Mouse (Mus musculus) limb, embryonic 15.5 days (tissue): ENCODE measurements around the gene Sec24c. TPM values are rescaled to one million over a fixed set of nuclear protein-coding genes. Genes with fewer than 3 reads are reported as not detected.
"Not testable (repeated sequence)": the region's sequence is repeated elsewhere in the genome, so short reads cannot be mapped to it uniquely, and the experiment has no call there.

Experiments used
- ATAC-seq: fragments of 200-750 bp; cut with Nextera tagmentation; 2 replicates; pipeline ENCODE4 v1.8.0; 2017; ENCODE audit warnings: low read depth, moderate TSS enrichment; ENCODE audit not compliant: insufficient number of reproducible peaks, low FRiP score, low TSS enrichment
- H3K27ac ChIP-seq: fragments of 300-500 bp; sonication (generic); 2 replicates; pipeline ENCODE4 v1.5.1; 2015; ENCODE audit warnings: moderate library complexity, mild to moderate bottlenecking, inconsistent platforms
- H3K27me3 ChIP-seq: fragments of 300-500 bp; sonication (generic); 2 replicates; pipeline ENCODE4 v1.6.1; 2015; ENCODE audit warnings: inconsistent platforms
- H3K36me3 ChIP-seq: fragments of 300-500 bp; sonication (generic); 2 replicates; pipeline ENCODE4 v1.6.1; 2015; ENCODE audit warnings: inconsistent platforms
- H3K4me1 ChIP-seq: fragments of 300-500 bp; sonication (generic); 2 replicates; pipeline ENCODE4 v1.6.1; 2015; ENCODE audit warnings: inconsistent platforms
- H3K4me2 ChIP-seq: fragments of 300-500 bp; sonication (generic); 2 replicates; pipeline ENCODE4 v1.6.1; 2015; ENCODE audit warnings: mild to moderate bottlenecking, inconsistent platforms
- H3K4me3 ChIP-seq: fragments of 300-500 bp; sonication (generic); 2 replicates; pipeline ENCODE4 v1.5.1; 2015; ENCODE audit warnings: mild to moderate bottlenecking, inconsistent platforms
- H3K9ac ChIP-seq: fragments of 300-500 bp; sonication (generic); 2 replicates; pipeline ENCODE4 v1.6.1; 2015; ENCODE audit warnings: inconsistent platforms
- H3K9me3 ChIP-seq: fragments of 300-500 bp; sonication (generic); 2 replicates; pipeline ENCODE4 v1.6.1; 2016; ENCODE audit warnings: inconsistent platforms
- WGBS: fragments of 180-500 bp; shearing (Covaris S2); methylation state at CpG from one replicate; pipeline ENCODE4 v1.1.7; 2015; 5-methylcytosine and 5-hydroxymethylcytosine counted together
- polyA plus RNA-seq: library from polyadenylated mRNA; unstranded; fragments of >200 nt; fragmentation: Nextera tagmentation; extraction: Ambion mirVana; gene quantifications from 2 replicates; pipeline ENCODE4 v1.2.1, GENCODE M21; 2015

Gene Sec24c
- polyA plus RNA-seq, 1 experiment from 2014 or later: 79.3 TPM

DNA sequence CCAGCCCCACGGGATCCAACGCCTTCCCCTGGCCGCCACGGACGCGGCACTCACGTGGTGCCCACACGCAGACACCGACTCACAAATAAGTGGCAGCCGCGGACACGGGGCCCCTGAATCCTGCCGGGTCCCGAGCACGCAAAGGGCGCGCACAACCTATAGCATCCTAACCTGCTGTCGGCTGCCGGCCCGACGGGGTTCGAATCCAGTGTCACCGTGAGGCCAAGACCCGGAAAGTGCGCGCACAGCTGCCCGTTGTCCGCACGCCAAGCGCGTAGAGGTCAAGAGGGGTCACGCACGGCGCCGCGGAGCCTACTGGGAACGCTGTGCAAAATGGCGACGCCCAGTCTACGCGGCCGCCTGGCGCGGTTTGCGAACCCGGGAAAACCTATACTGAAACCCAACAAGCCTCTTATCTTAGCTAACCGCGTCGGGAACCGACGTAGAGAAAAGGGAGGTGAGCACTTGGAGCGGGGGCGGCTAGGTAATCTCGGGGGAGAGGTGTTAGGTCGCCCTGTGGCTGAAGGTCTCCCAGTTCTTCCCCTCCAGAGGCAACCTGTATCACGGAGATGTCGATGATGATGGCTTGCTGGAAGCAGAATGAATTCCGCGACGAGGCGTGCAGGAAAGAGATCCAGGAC is 28.8 kb downstream of the Sec24c start, which contains the start of gene Chchd1:
Chchd1 (plus strand) TSS at position 266 of the 641 bp plus-strand sequence.
- Histone ChIP-seq H3K9me3 (no peaks in the 10 kb centered on the region), H3K4me2 (peak within 1 kb of the TSS; percentile 55), H3K27ac (peak within 1 kb of the TSS; percentile 93), H3K9ac (peak within 1 kb of the TSS; percentile 74), H3K4me1 (peaks cover 29% of the 10 kb centered on the region), H3K4me3 (peak within 1 kb of the TSS; percentile 73), H3K27me3 (no peaks in the 10 kb centered on the region), H3K36me3 (peaks cover 26% of the 10 kb centered on the region)
- ATAC-seq: peak; percentile 57; the same call in 1 of the 2 replicates
- WGBS: under 1% methylated on average over 61 of the region's 61 CpGs

DNA sequence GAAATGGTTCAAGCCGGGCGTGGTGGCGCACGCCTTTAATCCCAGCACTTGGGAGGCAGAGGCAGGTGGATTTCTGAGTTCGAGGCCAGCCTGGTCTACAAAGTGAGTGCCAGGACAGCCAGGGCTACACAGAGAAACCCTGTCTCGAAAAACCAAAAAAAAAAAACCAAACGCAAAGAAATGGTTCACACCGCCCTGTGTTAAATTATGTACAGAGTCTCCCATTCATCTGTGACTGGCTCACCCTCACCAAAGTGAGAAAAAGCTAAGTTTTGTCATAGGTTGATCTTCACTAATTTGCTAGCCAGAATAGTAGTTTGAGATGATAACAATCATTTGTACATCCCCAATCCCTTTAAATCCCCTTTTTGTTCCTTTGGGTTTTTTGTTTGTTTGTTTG is 29.4 kb downstream of the Sec24c start:
- H3K9ac ChIP-seq: peak overlapping the region; percentile 74
- H3K9me3 ChIP-seq, ATAC-seq, H3K27me3 ChIP-seq: not testable (repeated sequence)
- H3K4me1 ChIP-seq: peaks cover 28% of the 10 kb centered on the region
- H3K4me2 ChIP-seq: peak overlapping the region; percentile 55
- WGBS: 8% methylated on average over 8 of the region's 8 CpGs
- H3K36me3 ChIP-seq: peaks cover 24% of the 10 kb centered on the region
- peak overlapping the region; percentile 93 for H3K27ac ChIP-seq
- H3K4me3 ChIP-seq: peak overlapping the region; percentile 73

DNA sequence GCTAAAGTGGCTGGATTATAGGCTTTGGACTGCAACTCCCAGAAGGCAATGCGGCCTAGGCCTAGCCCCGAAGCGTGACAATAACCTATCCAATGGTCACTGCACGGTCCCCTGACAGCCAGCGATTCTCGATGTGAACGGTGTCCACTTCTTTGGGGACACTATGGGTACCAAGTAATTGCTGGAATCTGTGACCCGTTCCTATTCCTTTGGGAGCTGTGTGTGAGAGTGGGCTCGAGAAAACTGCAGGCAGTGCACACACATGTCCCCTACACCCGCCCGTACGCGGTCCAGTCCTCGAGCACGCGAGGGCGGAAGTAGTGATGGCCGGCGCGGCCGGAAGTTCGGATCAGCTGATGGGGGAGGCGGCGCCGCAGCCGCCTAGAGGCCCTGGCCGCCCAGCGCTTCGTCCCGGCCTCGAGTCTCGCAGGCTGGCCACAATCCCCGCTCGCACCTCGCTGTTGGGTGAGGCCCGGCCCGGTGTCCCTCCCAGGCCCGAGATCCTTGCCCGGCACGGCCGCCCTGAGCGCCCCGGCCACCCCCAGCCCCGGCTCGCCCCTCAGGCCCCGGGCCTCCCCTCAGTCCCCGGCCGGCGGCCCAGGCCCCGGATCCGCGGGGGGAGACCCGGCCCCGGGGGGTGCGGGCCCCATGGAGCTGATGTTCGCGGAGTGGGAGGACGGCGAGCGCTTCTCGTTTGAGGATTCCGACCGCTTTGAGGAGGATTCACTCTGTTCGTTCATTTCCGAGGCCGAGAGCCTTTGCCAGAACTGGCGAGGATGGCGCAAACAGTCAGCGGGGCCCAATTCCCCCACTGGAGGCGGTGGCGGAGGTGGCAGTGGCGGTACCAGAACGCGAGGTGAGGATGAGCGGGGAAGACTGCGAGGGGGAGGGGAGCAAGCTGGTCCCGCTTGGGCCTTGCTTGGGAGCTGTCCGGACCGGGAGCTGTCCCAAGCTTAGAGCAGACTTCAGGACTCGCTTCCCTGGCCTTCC is 33.4 kb downstream of the Sec24c start, which contains the start of gene Zswim8:
Zswim8 (plus strand) TSS at position 352 of the 990 bp plus-strand sequence.
- Histone ChIP-seq H3K4me2 (peak within 1 kb of the TSS; percentile 73), H3K9ac (peak within 1 kb of the TSS; percentile 99), H3K9me3 (no peaks in the 10 kb centered on the region), H3K27me3 (no peaks in the 10 kb centered on the region), H3K4me3 (peak within 1 kb of the TSS; percentile 99), H3K36me3 (peaks cover 42% of the 10 kb centered on the region), H3K27ac (peak within 1 kb of the TSS; percentile 91), H3K4me1 (peaks cover 24% of the 10 kb centered on the region)
- WGBS: under 1% methylated on average over 80 of the region's 80 CpGs
- ATAC-seq: peak; percentile 93

DNA sequence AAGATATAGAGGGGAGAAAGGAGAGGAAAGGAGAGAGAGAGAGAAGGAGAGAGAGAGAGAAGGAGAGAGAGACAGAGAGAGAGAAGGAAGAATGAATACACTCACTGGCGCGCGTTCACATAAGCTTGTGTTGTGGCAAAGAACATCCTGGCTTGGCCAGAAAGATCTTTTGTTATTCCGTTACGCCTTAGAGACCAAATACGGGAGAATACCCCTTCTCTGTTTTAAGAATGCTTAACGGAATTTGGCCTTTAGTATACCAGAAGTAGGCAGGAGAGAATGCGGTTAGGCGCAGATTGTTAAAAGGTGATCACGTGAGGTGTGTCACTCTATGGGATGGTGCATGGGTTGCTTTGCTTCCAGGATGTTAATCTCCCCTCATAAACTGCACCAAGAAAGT is 34.1 kb downstream of the Sec24c start:
- Histone ChIP-seq H3K4me2 (peak overlapping the region; percentile 73), H3K4me3 (peak overlapping the region; percentile 99), H3K9ac (peak overlapping the region; percentile 99), H3K27ac (peak overlapping the region; percentile 91), H3K9me3 (no peaks in the 10 kb centered on the region), H3K36me3 (peaks cover 49% of the 10 kb centered on the region), H3K27me3 (no peaks in the 10 kb centered on the region), H3K4me1 (peaks cover 24% of the 10 kb centered on the region)
- no peak for ATAC-seq
- WGBS: 5% methylated on average over 10 of the region's 10 CpGs

DNA sequence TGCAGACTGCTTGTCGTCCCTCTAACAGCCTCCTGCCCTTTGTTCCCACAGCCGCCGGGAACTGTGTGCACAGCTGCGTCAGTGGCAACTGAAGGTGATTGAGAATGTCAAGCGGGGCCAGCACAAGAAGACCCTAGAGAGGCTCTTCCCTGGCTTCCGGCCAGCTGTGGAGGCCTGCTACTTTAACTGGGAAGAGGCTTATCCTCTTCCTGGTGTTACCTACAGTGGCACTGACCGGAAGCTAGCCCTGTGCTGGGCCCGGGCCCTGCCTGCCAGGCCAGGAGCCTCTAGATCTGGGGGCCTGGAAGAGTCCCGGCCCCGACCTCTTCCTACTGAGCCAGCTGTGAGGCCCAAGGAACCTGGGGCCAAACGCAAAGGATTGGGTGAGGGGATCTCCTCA is 39.7 kb downstream of the Sec24c start:
- Histone ChIP-seq H3K4me1 (peaks cover 11% of the 10 kb centered on the region), H3K9me3 (no peaks in the 10 kb centered on the region), H3K27ac (no peak overlapping the region), H3K4me3 (no peak overlapping the region), H3K4me2 (no peak overlapping the region), H3K9ac (no peak overlapping the region), H3K36me3 (peaks cover 91% of the 10 kb centered on the region), H3K27me3 (no peaks in the 10 kb centered on the region)
- ATAC-seq: no peak
- WGBS: 80% methylated on average over 11 of the region's 11 CpGs

DNA sequence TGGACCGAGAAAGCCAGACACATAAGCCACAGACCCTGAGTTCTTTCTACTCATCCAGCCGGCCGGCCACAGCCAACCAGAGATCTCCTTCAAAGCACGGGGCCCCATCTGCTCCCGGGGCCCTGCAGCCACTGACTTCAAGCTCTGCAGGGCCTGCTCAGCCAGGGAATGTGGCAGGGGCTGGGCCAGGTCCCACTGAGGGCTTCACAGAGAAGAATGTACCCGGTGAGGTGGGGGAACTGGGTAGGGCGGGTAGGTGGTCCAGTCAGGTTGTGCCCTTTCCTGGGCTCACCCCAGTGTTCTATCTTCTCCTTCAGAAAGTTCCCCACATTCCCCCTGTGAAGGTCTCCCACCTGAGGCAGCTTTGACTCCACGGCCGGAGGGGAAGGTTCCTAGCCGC is 44.3 kb downstream of the Sec24c start:
- 93% methylated on average over 10 of the region's 10 CpGs for WGBS
- no peak overlapping the region for H3K4me2 ChIP-seq
- no peak overlapping the region for H3K4me3 ChIP-seq
- no peaks in the 10 kb centered on the region for H3K4me1 ChIP-seq
- no peak overlapping the region for H3K27ac ChIP-seq
- no peaks in the 10 kb centered on the region for H3K27me3 ChIP-seq
- no peak for ATAC-seq
- H3K36me3 ChIP-seq: peaks cover 95% of the 10 kb centered on the region
- no peaks in the 10 kb centered on the region for H3K9me3 ChIP-seq
- H3K9ac ChIP-seq: no peak overlapping the region

DNA sequence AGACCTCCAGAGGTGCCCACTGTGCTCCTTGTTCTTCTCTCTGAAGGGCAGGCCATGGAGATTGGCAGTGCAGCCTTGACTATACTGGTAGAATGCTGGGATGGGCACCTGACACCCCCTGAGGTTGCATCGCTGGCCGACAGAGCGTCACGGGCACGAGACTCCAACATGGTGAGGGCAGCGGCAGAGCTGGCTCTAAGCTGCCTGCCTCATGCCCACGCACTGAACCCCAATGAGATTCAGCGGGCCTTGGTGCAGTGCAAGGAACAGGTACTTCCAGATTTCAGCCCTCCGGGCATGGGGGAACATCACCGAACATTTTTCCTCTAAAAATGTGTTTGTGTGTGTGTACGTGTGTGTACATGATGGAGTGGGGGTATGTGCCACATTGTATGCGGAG is 45.7 kb downstream of the Sec24c start:
- H3K27ac ChIP-seq: no peak overlapping the region
- peaks cover 94% of the 10 kb centered on the region for H3K36me3 ChIP-seq
- H3K4me1 ChIP-seq: 0 out of 2 replicates have a peak, but pooled peaks cover 3% of the 10 kb centered on the region
- H3K4me3 ChIP-seq: no peak overlapping the region
- no peak overlapping the region for H3K4me2 ChIP-seq
- ATAC-seq: no peak
- H3K9me3 ChIP-seq: no peaks in the 10 kb centered on the region
- H3K9ac ChIP-seq: no peak overlapping the region
- WGBS: 86% methylated on average over 12 of the region's 12 CpGs
- no peaks in the 10 kb centered on the region for H3K27me3 ChIP-seq

DNA sequence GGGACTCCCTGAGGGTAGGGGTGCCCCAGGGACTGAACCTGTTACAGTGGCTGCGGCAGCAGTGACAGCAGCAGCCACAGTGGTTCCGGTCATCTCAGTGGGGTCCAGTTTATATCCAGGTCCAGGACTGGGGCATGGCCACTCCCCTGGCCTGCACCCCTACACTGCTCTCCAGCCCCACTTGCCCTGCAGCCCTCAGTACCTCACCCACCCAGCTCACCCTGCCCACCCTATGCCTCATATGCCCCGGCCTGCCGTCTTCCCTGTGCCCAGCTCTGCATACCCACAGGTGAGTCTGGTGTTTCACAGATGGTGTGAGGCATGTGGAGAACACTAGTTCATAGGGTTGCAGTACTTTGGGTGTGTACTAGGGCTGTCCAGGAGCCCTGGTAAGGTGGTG is 47.3 kb downstream of the Sec24c start:
- Histone ChIP-seq H3K4me3 (no peak overlapping the region), H3K4me2 (no peak overlapping the region), H3K4me1 (peaks cover 9% of the 10 kb centered on the region; the same call in 1 of the 2 replicates), H3K9me3 (no peaks in the 10 kb centered on the region), H3K36me3 (peaks cover 93% of the 10 kb centered on the region), H3K9ac (no peak overlapping the region), H3K27me3 (no peaks in the 10 kb centered on the region), H3K27ac (no peak overlapping the region)
- ATAC-seq: no peak
- 86% methylated on average over 4 of the region's 4 CpGs for WGBS

DNA sequence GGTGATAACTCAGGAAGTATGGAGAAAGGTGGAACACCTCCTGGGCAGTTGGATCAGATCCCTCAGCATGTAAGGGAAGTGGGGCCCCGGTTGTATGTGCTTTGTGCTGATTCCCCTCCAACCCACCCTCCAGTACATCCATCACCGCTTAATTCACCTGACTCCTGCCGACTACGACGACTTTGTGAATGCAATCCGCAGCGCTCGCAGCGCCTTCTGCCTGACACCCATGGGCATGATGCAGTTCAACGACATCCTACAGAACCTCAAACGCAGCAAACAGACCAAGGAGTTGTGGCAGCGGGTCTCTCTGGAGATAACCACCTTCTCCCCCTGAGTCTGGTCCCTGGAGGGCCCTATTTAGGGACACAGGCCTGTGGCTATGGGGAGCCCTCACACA is 48.9 kb downstream of the Sec24c start:
- Histone ChIP-seq H3K36me3 (peaks cover 92% of the 10 kb centered on the region), H3K4me3 (no peak overlapping the region), H3K9me3 (no peaks in the 10 kb centered on the region), H3K4me2 (no peak overlapping the region), H3K27me3 (no peaks in the 10 kb centered on the region), H3K9ac (no peak overlapping the region), H3K27ac (no peak overlapping the region), H3K4me1 (peaks cover 9% of the 10 kb centered on the region; the same call in 1 of the 2 replicates)
- WGBS: 90% methylated on average over 12 of the region's 12 CpGs
- no peak for ATAC-seq

DNA sequence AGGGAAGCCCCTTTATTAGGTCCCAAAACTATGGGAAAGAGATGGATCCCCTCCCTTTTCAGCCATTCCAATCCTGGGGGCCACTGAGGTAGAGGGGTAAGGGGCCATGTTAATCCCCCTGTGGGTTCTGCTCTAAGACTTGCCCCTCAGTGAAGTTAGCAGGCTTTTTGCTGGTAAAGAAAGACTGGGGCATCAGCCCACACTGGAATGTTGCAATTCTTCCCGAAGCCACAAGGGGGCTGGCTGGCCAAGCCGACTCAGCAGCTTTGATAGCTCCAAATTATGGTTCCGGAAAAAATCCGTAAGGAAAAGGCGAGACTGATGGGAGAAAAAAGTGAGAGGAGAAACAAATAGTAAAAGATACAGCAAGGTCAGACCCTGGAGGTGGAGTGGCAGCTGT is 49.9 kb downstream of the Sec24c start:
- WGBS: 12% methylated on average over 5 of the region's 5 CpGs
- ATAC-seq: no peak
- no peak overlapping the region for H3K9ac ChIP-seq

DNA sequence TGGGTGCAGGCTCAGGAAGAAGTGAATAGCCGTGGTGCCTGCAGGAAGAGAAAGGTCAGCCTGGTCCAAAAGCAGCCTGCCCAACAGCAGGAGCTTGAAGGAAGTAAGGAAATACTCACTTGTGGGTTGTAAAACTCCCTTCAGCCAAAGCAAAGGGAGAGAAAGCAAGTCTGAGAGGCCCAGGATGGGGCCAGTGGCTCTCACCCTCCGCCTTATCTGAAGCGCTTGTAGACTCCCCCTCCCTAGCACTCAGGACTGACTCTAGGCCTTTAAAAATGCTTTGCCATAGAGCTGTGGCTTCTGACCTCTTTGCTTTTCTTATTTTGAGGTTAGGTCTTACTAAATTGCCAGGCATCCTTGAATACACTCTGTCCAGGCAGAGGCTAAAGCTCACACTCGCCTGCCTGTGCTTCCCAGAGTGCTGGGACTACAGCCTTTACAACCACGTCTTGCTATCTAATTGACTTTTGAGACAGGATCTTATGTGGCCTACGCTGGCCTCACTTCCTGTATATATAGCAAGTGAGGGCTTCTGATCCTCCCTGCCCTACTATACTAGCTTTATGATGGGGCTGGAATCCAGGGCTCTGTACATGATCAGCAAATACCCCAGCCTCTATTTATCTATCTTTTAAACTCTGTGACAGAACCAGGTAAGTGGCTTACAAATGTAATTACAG is 51.7 kb downstream of the Sec24c start:
- Histone ChIP-seq H3K9ac (no peak overlapping the region), H3K4me2 (no peak overlapping the region), H3K27ac (peak overlapping the region; percentile 17; the same call in 1 of the 2 replicates), H3K9me3 (no peaks in the 10 kb centered on the region), H3K36me3 (peaks cover 97% of the 10 kb centered on the region), H3K4me1 (peaks cover 9% of the 10 kb centered on the region; the same call in 1 of the 2 replicates), H3K27me3 (no peaks in the 10 kb centered on the region), H3K4me3 (no peak overlapping the region)
- ATAC-seq: no peak
- 68% methylated on average over 6 of the region's 6 CpGs for WGBS

More for the DNA sequence above, 49.9 kb downstream of the Sec24c start:
- H3K36me3 ChIP-seq: peaks cover 92% of the 10 kb centered on the region
- H3K4me3 ChIP-seq: no peak overlapping the region
- H3K4me1 ChIP-seq: peaks cover 9% of the 10 kb centered on the region; the same call in 1 of the 2 replicates
- H3K27me3 ChIP-seq: no peaks in the 10 kb centered on the region
- no peak overlapping the region for H3K4me2 ChIP-seq
- no peak overlapping the region for H3K27ac ChIP-seq
- H3K9me3 ChIP-seq: no peaks in the 10 kb centered on the region
